Mouse (Mus musculus) stomach, postnatal 0 days (tissue): ENCODE results near the gene Hcrt.

ENCODE experiments used
- CTCF ChIP-seq: IDR thresholded peaks from 2 replicates; pipeline ENCODE4 v1.5.1; 2016; ENCODE audit warnings: antibody characterized with exemption, low read depth, mild to moderate bottlenecking, moderate library complexity
- EP300 ChIP-seq: optimal IDR thresholded peaks from 2 replicates; pipeline ENCODE3; 2016; ENCODE audit warnings: antibody characterized with exemption

DNA sequence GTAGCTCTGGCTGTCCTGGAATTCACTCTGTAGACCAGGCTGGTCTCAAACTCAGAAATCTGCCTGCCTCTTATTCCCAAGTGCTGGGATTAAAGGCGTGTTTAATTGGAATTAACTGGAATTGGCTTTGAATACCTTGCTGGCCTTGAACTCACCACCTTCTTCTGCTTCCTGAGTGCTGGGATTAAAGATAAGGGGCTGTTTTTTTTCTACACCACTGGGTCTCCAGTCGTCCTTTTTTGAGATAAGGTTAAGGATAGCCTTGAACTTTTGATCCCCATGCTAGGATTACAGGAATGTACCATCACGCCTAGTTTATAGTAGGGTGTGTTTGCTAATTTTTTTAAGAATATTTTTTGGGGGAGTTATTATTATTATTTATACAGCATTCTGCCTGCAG lies 15.3 kb upstream of the Hcrt start:
- TF ChIP-seq CTCF: no peak
- TF ChIP-seq EP300: no peak
